Mouse (Mus musculus) small intestine, adult 2 months (tissue): ENCODE results near the gene Pmm2. TPM values are rescaled to one million over a fixed set of nuclear protein-coding genes. Genes with fewer than 3 reads are reported as not detected.

Source experiments
- H3K27ac ChIP-seq: fragments of 200-500 bp; 2 replicates; pipeline ENCODE4 v1.5.1; 2012; ENCODE audit warnings: low read depth, low read length, control low read depth, inconsistent platforms; ENCODE audit not compliant: insufficient read depth
- H3K27me3 ChIP-seq: fragments of 200-500 bp; 2 replicates; pipeline ENCODE4 v1.6.1; 2012; ENCODE audit warnings: mild to moderate bottlenecking, moderate library complexity, low read length, inconsistent platforms; ENCODE audit not compliant: control insufficient read depth, insufficient read depth
- H3K36me3 ChIP-seq: fragments of 200-500 bp; 2 replicates; pipeline ENCODE4 v1.6.1; 2012; ENCODE audit warnings: mild to moderate bottlenecking, low read length, control low read depth, inconsistent platforms; ENCODE audit not compliant: control insufficient read depth, insufficient read depth
- H3K4me1 ChIP-seq: fragments of 200-500 bp; 2 replicates; pipeline ENCODE4 v1.6.1; 2012; ENCODE audit warnings: low read length, inconsistent platforms, mixed read lengths; ENCODE audit not compliant: control insufficient read depth, insufficient read depth, insufficient read length
- H3K4me3 ChIP-seq: fragments of 200-500 bp; 2 replicates; pipeline ENCODE4 v1.5.1; 2012; ENCODE audit warnings: low read depth, mild to moderate bottlenecking, control low read depth, inconsistent platforms, low read length, moderate library complexity
- CTCF ChIP-seq: fragments of 200-500 bp; IDR thresholded peaks from 2 replicates; pipeline ENCODE4 v1.5.1; 2012; ENCODE audit warnings: low read depth, mild to moderate bottlenecking, control low read depth, inconsistent platforms, low read length, moderate library complexity, mixed read lengths; ENCODE audit not compliant: insufficient replicate concordance, insufficient read length; ENCODE audit errors: extremely low read depth
- POLR2A ChIP-seq: fragments of 200-500 bp; IDR thresholded peaks from 2 replicates; pipeline ENCODE4 v1.6.1; 2012; ENCODE audit warnings: low read depth, mild to moderate bottlenecking, control low read depth, inconsistent platforms, low read length, moderate library complexity
- WGBS: fragments of 180-500 bp; shearing (Covaris S2); methylation state at CpG from one replicate; pipeline ENCODE4 v1.1.7; 2018; 5-methylcytosine and 5-hydroxymethylcytosine counted together
- polyA plus RNA-seq: library from polyadenylated mRNA; depleted of rRNA; stranded (reverse); fragments of >200 nt; gene quantifications from 2 replicates; pipeline ENCODE4 v1.2.3, GENCODE M21; 2012

Gene Pmm2
- polyA plus RNA-seq, 1 experiment = 240 TPM

DNA sequence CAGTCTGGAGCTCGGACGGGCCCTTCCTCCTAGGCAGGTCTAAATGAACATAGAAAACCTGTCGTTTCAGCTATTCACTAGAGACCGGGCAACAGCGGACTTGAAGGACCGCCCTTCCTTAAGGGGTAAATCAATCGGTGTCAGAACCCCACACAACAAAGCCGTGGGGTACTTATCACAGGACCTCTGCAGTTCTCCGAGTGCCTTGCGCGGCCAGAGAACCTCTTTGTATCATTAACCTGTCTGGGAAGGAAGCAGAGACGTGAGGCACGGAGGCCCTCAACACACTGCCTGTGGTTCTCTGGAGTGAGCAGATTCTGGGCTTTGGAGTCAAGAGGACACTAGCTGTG lies 632 bp upstream of the Pmm2 start:
- TF ChIP-seq CTCF (no peak), POLR2A (no peak)
- Histone ChIP-seq H3K27ac (peak overlapping the region; percentile 89), H3K36me3 (peaks cover 8% of the 10 kb centered on the region), H3K27me3 (no peaks in the 10 kb centered on the region), H3K4me3 (peak overlapping the region; percentile 74), H3K4me1 (peaks cover 15% of the 10 kb centered on the region)
- under 1% methylated on average over 13 of the region's 13 CpGs for WGBS

GRCm38 (mm10) chr16:8638131-8638530 lies 657 bp downstream of the Pmm2 start:
- TF ChIP-seq CTCF (0 out of 2 replicates have a peak, but pooled peaks have one; percentile 8), POLR2A (no peak)
- WGBS = 7% methylated on average over 7 of the region's 7 CpGs
- no peaks in the 10 kb centered on the region for H3K27me3 ChIP-seq
- peaks cover 13% of the 10 kb centered on the region for H3K36me3 ChIP-seq
- H3K27ac ChIP-seq = peak overlapping the region; percentile 89
- H3K4me1 ChIP-seq = peaks cover 15% of the 10 kb centered on the region
- H3K4me3 ChIP-seq = peak overlapping the region; percentile 74

- peaks cover 23% of the 10 kb centered on the region for H3K36me3 ChIP-seq
- H3K4me1 ChIP-seq = peaks cover 15% of the 10 kb centered on the region
- H3K4me3 ChIP-seq = peak overlapping the region; percentile 36
- no peaks in the 10 kb centered on the region for H3K27me3 ChIP-seq
- 24% methylated on average over 11 of the region's 11 CpGs for WGBS
- TF ChIP-seq CTCF = no peak
- TF ChIP-seq POLR2A = no peak
- peak overlapping the region; percentile 83 for H3K27ac ChIP-seq
Measured at GRCm38 (mm10) chr16:8639466-8640191, 2.2 kb downstream of the Pmm2 start.

GRCm38 (mm10) chr16:8643855-8644254 lies 6.4 kb downstream of the Pmm2 start:
- Histone ChIP-seq H3K36me3 (peaks cover 62% of the 10 kb centered on the region), H3K4me3 (no peak overlapping the region), H3K4me1 (peaks cover 6% of the 10 kb centered on the region; the same call in 1 of the 2 replicates), H3K27me3 (no peaks in the 10 kb centered on the region), H3K27ac (no peak overlapping the region)
- TF ChIP-seq POLR2A (no peak), CTCF (peak; percentile 84; the same call in 1 of the 2 replicates)
- WGBS = 48% methylated on average over 2 of the region's 2 CpGs

GRCm38 (mm10) chr16:8645546-8645945 lies 8.1 kb downstream of the Pmm2 start:
- no peak overlapping the region for H3K27ac ChIP-seq
- peaks cover 77% of the 10 kb centered on the region for H3K36me3 ChIP-seq
- peaks cover under 1% of the 10 kb centered on the region; the same call in 1 of the 2 replicates for H3K4me1 ChIP-seq
- TF ChIP-seq POLR2A (no peak), CTCF (no peak)
- 80% methylated on average over 6 of the region's 6 CpGs for WGBS
- H3K27me3 ChIP-seq = no peaks in the 10 kb centered on the region
- no peak overlapping the region for H3K4me3 ChIP-seq

- no peaks in the 10 kb centered on the region for H3K27me3 ChIP-seq
- H3K4me1 ChIP-seq = no peaks in the 10 kb centered on the region
- 92% methylated on average over 3 of the region's 3 CpGs for WGBS
- no peak overlapping the region for H3K27ac ChIP-seq
- no peak overlapping the region for H3K4me3 ChIP-seq
- TF ChIP-seq POLR2A (no peak), CTCF (no peak)
- H3K36me3 ChIP-seq = peaks cover 86% of the 10 kb centered on the region
Measured at GRCm38 (mm10) chr16:8650007-8650406, 12.5 kb downstream of the Pmm2 start.

GRCm38 (mm10) chr16:8655108-8655507 lies 17.6 kb downstream of the Pmm2 start:
- 85% methylated on average over 6 of the region's 6 CpGs for whole genome bisulfite sequencing
- no peaks in the 10 kb centered on the region for H3K27me3 ChIP-seq
- peaks cover 3% of the 10 kb centered on the region; the same call in 1 of the 2 replicates for H3K4me1 ChIP-seq
- H3K36me3 ChIP-seq = peaks cover 75% of the 10 kb centered on the region
- H3K27ac ChIP-seq = no peak overlapping the region
- TF ChIP-seq CTCF (no peak), POLR2A (no peak)
- no peak overlapping the region for H3K4me3 ChIP-seq

GRCm38 (mm10) chr16:8655599-8655998 lies 18.1 kb downstream of the Pmm2 start:
- Histone ChIP-seq H3K4me1 (peaks cover 3% of the 10 kb centered on the region; the same call in 1 of the 2 replicates), H3K4me3 (no peak overlapping the region), H3K36me3 (peaks cover 76% of the 10 kb centered on the region), H3K27ac (no peak overlapping the region), H3K27me3 (no peaks in the 10 kb centered on the region)
- 73% methylated on average over 9 of the region's 9 CpGs for WGBS
- TF ChIP-seq POLR2A (no peak), CTCF (peak; percentile 29; the same call in 1 of the 2 replicates)
